Mouse (Mus musculus) heart, embryonic 16.5 days (tissue): ENCODE results near the gene Zfp385c. TPM values are rescaled to one million over a fixed set of nuclear protein-coding genes. Genes with fewer than 3 reads are reported as not detected.

ENCODE experiments used
- ATAC-seq: fragments of 200-750 bp; cut with Nextera tagmentation; replicated peaks from 2 replicates; pipeline ENCODE4 v1.8.0; 2017; ENCODE audit warnings: moderate number of reproducible peaks; ENCODE audit not compliant: insufficient read depth, low FRiP score; ENCODE audit errors: extremely low read depth
- H3K27ac ChIP-seq: fragments of 300-500 bp; sonication (generic); 2 replicates; pipeline ENCODE4 v1.5.1; 2014; ENCODE audit warnings: mild to moderate bottlenecking, low read length, control low read depth, moderate library complexity
- H3K27me3 ChIP-seq: fragments of 300-500 bp; sonication (generic); 2 replicates; pipeline ENCODE4 v1.6.1; 2014; ENCODE audit warnings: low read length, mixed read lengths; ENCODE audit not compliant: control insufficient read depth, insufficient read depth
- H3K36me3 ChIP-seq: fragments of 300-500 bp; sonication (generic); 2 replicates; pipeline ENCODE4 v1.6.1; 2014; ENCODE audit not compliant: control insufficient read depth, insufficient read depth
- H3K4me1 ChIP-seq: fragments of 300-500 bp; sonication (generic); 2 replicates; pipeline ENCODE4 v1.6.1; 2014; ENCODE audit warnings: low read length, mixed read lengths; ENCODE audit not compliant: control insufficient read depth, insufficient read depth
- H3K4me2 ChIP-seq: fragments of 300-500 bp; sonication (generic); 2 replicates; pipeline ENCODE4 v1.6.1; 2014; ENCODE audit warnings: low read depth, mild to moderate bottlenecking, control low read depth, low read length
- H3K4me3 ChIP-seq: fragments of 300-500 bp; sonication (generic); 2 replicates; pipeline ENCODE4 v1.5.1; 2014; ENCODE audit warnings: mild to moderate bottlenecking, control low read depth, low read length
- H3K9ac ChIP-seq: fragments of 300-500 bp; sonication (generic); 2 replicates; pipeline ENCODE4 v1.6.1; 2014; ENCODE audit warnings: low read length, control low read depth
- H3K9me3 ChIP-seq: fragments of 300-500 bp; sonication (generic); replicated peaks from 2 replicates; pipeline ENCODE4 v1.6.1; 2016; ENCODE audit warnings: low read length; ENCODE audit not compliant: control insufficient read depth
- WGBS: fragments of 180-500 bp; shearing (Covaris S2); extraction: QIAGEN DNeasy Blood & Tissue Kit; methylation state at CpG from one replicate; pipeline ENCODE4 v1.1.7; 2014; 5-methylcytosine and 5-hydroxymethylcytosine counted together
- polyA plus RNA-seq: library from polyadenylated mRNA; unstranded; fragments of >200 nt; fragmentation: Nextera tagmentation; extraction: Ambion mirVana; gene quantifications from 2 replicates; pipeline ENCODE4 v1.2.1, GENCODE M21; 2015

Zfp385c gene
- polyA plus RNA-seq, 1 experiment from 2014 or later, result 0.26 TPM

DNA sequence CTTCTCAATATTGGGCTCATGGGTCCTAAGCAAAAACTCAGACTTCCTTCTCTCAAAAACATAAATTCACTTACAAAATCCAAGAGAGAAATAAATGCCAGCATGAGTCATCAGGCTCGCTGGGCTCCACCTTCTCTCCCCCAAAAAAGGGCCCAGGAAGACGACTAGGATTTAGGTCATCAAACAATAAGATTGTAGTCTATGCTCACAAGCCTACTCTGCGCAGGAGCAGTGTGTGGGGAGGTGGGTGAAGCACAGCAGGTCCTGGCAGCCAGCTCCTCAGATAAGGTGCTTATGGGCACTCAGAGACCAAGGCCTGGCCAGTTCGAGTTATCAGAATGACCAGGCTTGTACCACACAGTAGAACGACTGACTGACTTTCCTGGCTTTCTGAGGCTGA lies 28.1 kb upstream of the Zfp385c start:
- peak overlapping the region; percentile 85 for H3K27ac ChIP-seq
- peak overlapping the region; percentile 27 for H3K9ac ChIP-seq
- peak; percentile 28; the same call in 1 of the 2 replicates for ATAC-seq
- H3K4me3 ChIP-seq, result no peak overlapping the region
- no peaks in the 10 kb centered on the region for H3K9me3 ChIP-seq
- peaks cover 22% of the 10 kb centered on the region for H3K36me3 ChIP-seq
- no peaks in the 10 kb centered on the region for H3K27me3 ChIP-seq
- peak overlapping the region; percentile 23; the same call in 1 of the 2 replicates for H3K4me2 ChIP-seq
- 35% methylated on average over 5 of the region's 5 CpGs for WGBS
- peaks cover 53% of the 10 kb centered on the region for H3K4me1 ChIP-seq

DNA sequence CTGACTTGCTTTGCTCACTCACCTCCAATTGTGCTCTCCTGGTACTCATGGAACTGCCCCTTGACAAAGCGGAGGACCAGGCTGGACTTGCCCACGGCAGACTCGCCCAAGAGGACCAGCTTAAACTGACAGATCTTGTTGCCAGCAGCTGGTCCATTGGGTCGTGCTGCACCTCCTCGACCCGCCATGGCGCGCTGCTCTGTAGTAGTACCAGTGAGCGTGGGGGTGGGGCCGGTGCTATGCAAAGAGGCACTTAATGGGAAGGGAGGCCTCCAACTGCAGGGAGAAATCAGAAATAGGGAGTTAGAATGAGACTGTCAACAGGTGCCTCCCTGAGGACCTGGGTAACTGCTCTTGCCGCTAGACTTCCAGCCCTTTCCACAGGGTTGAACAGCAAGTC lies 27.6 kb upstream of the Zfp385c start:
- ATAC-seq, result no peak
- 75% methylated on average over 11 of the region's 11 CpGs for WGBS
- peaks cover 22% of the 10 kb centered on the region for H3K36me3 ChIP-seq

DNA sequence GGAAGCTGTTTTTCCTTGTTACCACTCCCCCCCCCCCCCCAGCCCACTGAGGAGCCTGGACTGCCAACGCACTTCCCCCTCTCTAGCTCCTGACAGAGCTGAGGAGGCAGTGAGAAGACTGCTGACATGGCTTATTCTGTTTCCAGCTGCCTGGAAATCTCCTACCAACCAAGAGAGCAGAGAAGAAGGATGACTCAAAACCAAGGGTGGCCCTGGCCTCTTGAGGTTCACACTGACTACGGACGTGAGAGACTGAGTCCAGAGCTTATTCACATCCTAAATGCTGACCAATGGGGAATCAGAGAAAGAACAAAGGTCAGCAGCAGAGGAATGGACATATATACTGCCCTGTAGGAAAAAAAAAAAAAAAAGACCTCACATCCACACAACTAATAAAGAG lies 27.1 kb upstream of the Zfp385c start:
- Histone ChIP-seq H3K4me2 (no peak overlapping the region), H3K4me1 (peaks cover 45% of the 10 kb centered on the region), H3K4me3 (no peak overlapping the region), H3K9ac (no peak overlapping the region), H3K9me3 (no peaks in the 10 kb centered on the region), H3K27ac (no peak overlapping the region), H3K36me3 (peaks cover 22% of the 10 kb centered on the region), H3K27me3 (no peaks in the 10 kb centered on the region)
- ATAC-seq, result no peak
- WGBS, result 61% methylated on average over 3 of the region's 3 CpGs

More for the DNA sequence above, 27.6 kb upstream of the Zfp385c start:
- Histone ChIP-seq H3K27ac (peak overlapping the region; percentile 7; the same call in 1 of the 2 replicates), H3K9me3 (no peaks in the 10 kb centered on the region), H3K27me3 (no peaks in the 10 kb centered on the region), H3K4me1 (peaks cover 48% of the 10 kb centered on the region), H3K4me2 (no peak overlapping the region), H3K9ac (no peak overlapping the region), H3K4me3 (no peak overlapping the region)

DNA sequence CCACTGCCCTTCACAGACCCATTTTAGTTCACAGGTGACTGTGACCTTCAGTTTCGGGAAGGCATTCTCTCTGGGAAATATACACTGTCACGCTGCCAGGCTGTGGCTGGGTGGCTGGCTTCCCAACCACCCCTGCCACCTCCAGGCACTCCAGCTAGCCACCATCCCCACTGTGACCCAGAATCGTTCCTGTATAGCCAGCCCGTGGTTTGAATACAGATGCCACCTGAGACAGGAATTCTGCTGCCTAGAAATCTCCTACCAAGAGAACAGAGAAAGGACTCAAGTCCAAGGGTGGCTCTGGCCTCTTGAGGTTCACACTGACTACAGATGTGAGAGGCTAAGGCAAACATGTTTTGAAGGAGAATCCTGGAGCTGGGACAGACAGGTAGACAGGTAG lies 26.6 kb upstream of the Zfp385c start:
- ATAC-seq, result no peak
- no peak overlapping the region for H3K27ac ChIP-seq
- no peaks in the 10 kb centered on the region for H3K27me3 ChIP-seq
- no peak overlapping the region for H3K4me2 ChIP-seq
- peaks cover 22% of the 10 kb centered on the region for H3K36me3 ChIP-seq
- H3K9me3 ChIP-seq, result no peaks in the 10 kb centered on the region
- H3K4me3 ChIP-seq, result no peak overlapping the region
- 67% methylated on average over 4 of the region's 4 CpGs for WGBS
- H3K4me1 ChIP-seq, result peaks cover 47% of the 10 kb centered on the region
- H3K9ac ChIP-seq, result no peak overlapping the region

DNA sequence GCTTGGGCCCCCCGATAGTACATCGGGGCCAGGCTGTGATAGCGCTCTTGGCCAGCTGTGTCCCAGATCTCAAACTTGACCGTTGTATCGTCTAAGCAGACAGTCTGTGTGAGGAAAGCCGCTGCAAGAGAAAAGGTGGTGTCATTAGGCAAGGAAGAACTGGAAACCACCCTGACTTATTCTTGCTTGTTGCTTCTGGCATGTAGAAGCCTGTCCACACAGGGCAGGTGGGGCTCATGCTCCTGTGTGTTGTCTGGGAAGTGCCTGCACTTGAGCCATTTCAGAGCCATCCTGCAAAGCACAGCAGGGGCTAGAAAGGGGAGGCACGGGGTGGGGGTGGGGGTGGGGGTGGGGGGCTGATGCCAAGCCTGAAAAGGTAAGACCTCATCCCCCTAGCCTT lies 26.2 kb upstream of the Zfp385c start:
- no peak overlapping the region for H3K9ac ChIP-seq
- no peaks in the 10 kb centered on the region for H3K27me3 ChIP-seq
- peaks cover 22% of the 10 kb centered on the region for H3K36me3 ChIP-seq
- peaks cover 48% of the 10 kb centered on the region for H3K4me1 ChIP-seq
- WGBS, result 89% methylated on average over 7 of the region's 7 CpGs
- no peaks in the 10 kb centered on the region for H3K9me3 ChIP-seq
- no peak for ATAC-seq
- no peak overlapping the region for H3K27ac ChIP-seq
- H3K4me2 ChIP-seq, result no peak overlapping the region
- H3K4me3 ChIP-seq, result no peak overlapping the region

DNA sequence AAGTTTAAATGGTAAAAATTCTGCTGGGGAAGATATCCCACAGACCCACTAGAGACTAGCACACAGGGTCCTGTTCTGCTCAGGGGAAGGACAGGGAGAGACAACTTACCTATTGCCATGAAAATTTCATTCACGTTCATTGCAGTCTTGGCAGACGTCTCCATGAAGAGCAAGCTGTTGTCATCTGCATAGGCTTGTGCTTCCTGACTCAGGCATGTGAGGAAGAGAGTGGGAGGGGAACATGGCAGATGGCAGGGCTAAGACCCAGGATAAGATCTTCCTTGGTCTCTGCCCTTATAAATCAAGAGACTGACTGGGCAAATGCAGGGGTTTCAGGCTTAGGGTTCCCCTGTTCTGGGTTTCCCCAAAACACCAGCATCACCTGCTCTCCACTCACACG lies 24.4 kb upstream of the Zfp385c start:
- Histone ChIP-seq H3K9ac (no peak overlapping the region), H3K4me2 (no peak overlapping the region), H3K4me1 (peaks cover 41% of the 10 kb centered on the region), H3K27me3 (no peaks in the 10 kb centered on the region), H3K4me3 (no peak overlapping the region), H3K27ac (no peak overlapping the region), H3K9me3 (no peaks in the 10 kb centered on the region), H3K36me3 (peaks cover 22% of the 10 kb centered on the region)
- ATAC-seq, result no peak
- WGBS, result 84% methylated on average over 3 of the region's 3 CpGs

DNA sequence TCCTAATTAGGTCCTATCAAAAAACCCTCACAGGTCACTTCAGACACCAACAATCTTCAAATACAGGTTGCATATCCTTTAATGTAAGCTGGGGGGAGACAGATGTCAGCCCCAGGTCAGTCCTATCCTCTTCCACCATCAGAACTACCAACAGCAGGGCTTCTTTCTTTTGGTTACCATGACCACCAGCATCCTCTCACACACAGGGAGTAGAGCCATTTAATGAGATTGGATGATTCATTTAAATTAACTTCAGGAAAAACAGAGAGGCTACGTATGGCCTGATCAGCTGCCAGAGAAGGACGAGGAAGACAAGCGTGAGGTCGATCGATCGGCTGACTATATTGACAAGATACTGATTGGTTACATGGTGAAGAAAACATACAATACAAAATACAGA lies 22.7 kb upstream of the Zfp385c start:
- peaks cover 29% of the 10 kb centered on the region for H3K4me1 ChIP-seq
- ATAC-seq, result no peak
- H3K4me3 ChIP-seq, result no peak overlapping the region
- no peak overlapping the region for H3K9ac ChIP-seq
- WGBS, result 93% methylated on average over 6 of the region's 6 CpGs
- peaks cover 24% of the 10 kb centered on the region for H3K36me3 ChIP-seq
- H3K27me3 ChIP-seq, result no peaks in the 10 kb centered on the region
- no peaks in the 10 kb centered on the region for H3K9me3 ChIP-seq
- H3K27ac ChIP-seq, result no peak overlapping the region
- H3K4me2 ChIP-seq, result no peak overlapping the region

DNA sequence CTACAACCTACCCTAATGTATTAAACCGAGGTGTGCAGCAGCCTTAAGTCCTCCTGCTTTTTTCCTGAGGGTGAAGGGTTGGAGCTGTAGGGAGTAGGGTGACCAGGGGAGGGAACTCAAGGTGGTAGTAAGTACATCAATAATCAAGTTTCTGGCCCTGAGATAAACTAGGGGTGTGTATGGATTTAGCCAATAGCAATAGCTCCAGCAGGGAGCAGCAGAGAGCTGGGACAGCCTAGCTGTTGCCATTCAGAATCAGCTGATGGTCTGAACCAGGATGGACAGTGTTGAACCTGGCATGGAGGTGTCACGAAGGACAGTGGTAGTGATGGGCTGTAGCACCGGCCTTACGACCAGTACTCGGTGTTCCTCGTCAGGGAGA lies 22.3 kb upstream of the Zfp385c start:
- ATAC-seq, result peak; percentile 21; the same call in 1 of the 2 replicates
- Histone ChIP-seq H3K27ac (peak overlapping the region; percentile 9), H3K4me3 (no peak overlapping the region; the same call in 1 of the 2 replicates), H3K4me2 (peak overlapping the region; percentile 59; the same call in 1 of the 2 replicates), H3K36me3 (peaks cover 24% of the 10 kb centered on the region), H3K4me1 (peaks cover 25% of the 10 kb centered on the region), H3K9ac (no peak overlapping the region), H3K27me3 (no peaks in the 10 kb centered on the region), H3K9me3 (no peaks in the 10 kb centered on the region)
- 33% methylated on average over 6 of the region's 6 CpGs for WGBS

DNA sequence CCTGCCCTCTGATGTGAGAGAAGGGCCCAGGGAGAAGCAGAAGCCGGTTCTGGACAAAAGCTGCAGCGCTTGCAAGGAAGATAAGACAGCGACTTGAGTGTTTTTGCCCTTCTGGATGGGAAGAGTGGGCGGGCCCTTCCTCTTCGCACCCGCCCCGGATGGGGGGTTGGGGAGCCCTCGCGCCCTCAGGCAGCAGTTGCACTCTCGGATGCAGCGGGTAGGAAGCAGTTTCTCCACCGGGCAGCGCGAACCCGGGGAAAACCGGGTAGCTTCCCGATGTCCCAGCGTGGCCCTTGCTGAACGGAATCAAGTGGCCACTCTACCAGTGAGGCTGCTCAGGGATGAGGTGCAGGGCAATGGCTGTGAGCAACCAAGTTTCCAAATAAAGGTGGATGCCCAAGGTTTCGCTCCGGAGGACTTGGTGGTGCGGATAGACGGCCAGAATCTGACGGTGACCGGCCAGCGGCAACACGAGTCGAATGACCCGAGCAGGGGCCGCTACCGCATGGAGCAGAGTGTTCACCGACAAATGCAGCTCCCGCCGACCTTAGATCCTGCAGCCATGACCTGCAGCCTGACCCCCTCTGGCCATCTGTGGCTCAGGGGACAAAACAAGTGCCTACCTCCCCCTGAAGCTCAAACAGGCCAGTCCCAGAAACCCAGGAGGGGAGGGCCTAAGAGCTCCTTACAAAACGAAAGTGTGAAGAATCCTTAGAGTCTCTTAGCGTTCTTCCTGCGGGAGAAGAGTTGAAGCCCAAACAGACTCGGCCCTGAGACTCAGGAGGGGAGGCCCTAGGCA lies 21.7 kb upstream of the Zfp385c start, which contains the start of gene Hspb9:
Hspb9 (plus strand) TSS at position 116 of the 799 bp plus-strand sequence.
- H3K4me1 ChIP-seq, result peaks cover 22% of the 10 kb centered on the region
- H3K9ac ChIP-seq, result peak within 1 kb of the TSS; percentile 53
- 8% methylated on average over 38 of the region's 38 CpGs for WGBS
- peaks cover 30% of the 10 kb centered on the region for H3K36me3 ChIP-seq
- peak within 1 kb of the TSS; percentile 34 for H3K4me3 ChIP-seq
- H3K27me3 ChIP-seq, result no peaks in the 10 kb centered on the region
- peak within 1 kb of the TSS; percentile 59 for H3K4me2 ChIP-seq
- no peaks in the 10 kb centered on the region for H3K9me3 ChIP-seq
- peak; percentile 44; the same call in 1 of the 2 replicates for ATAC-seq
- H3K27ac ChIP-seq, result peak within 1 kb of the TSS; percentile 66
